Mouse (Mus musculus): ENCODE measurements around the gene Dlgap4.

DNA sequence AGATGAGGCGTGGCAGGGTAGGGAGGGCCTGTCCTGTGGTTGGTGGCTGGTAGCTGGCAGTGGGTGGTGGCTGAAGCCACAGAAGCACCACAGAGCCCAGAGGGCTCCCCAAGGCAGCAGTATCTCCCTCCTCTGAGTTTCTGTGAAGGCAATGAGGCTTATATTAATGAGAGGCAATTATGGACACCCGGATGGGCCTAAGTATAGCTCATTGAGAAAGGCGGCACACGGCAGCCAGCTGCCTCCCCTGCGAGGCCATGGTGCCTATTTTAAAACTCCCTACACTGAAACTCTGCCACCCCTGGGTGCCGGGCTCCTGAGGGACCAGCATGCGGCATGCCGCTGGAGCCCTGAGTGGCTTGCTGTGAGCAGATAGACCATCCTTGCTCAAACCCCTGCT lies 83.8 kb downstream of the Dlgap4 start:
- no peak for TF ChIP-seq POLR2A (IDR thresholded peaks at IDR 0.05; ENCODE audit: insufficient read depth, low read depth, low read length)
- no peak for TF ChIP-seq CTCF (IDR thresholded peaks at IDR 0.05)
- no peak for TF ChIP-seq EP300 (IDR thresholded peaks at IDR 0.05; ENCODE audit: insufficient read depth, low read depth, low read length)
